Mouse (Mus musculus) heart, postnatal 10 days (tissue): ENCODE measurements around the gene Relch. TPM values are rescaled to one million over a fixed set of nuclear protein-coding genes. Genes with fewer than 3 reads are reported as not detected.

Source experiments
- DNase-seq, 2 experiments: peaks; one replicate each; pipeline ENCODE4 v3.0.0; 2021
- intact Hi-C: fragments of 180-260 bp; cut with DNase I; formaldehyde crosslinking; loops from one replicate; pipeline ENCODE4 v1.15.1; 2025
- total RNA-seq, 2 experiments: library from RNA; stranded (reverse); gene quantifications; 2 replicates each; pipeline ENCODE4 v1.2.3; 2021

Relch gene
- total RNA-seq, 2 experiments from 2014 or later: 26.1 to 30.4 TPM

DNA sequence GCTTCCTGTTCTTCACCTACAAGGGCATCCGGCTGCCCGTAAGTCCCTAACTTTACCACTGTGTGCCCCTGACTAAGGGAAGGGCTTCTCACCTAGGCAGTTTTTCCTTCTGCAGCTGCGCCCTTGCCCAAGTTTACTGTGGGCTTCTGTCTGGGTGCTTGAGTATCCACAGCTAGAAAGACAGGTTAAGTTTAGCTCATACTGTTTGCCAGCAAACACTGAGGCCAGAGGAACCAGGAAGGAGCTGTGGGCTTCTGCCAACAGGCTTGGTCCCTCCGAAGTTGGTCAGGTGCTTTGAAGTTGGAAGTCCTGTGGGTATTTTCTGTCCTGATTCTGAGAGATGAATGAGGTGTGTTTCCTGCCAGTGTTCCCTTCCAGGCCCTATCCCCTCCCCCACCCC, 121.5 kb downstream of the Relch start:
- intact Hi-C loops: no loop called here
- peak; percentile 9 to 25 for DNase-seq

DNA sequence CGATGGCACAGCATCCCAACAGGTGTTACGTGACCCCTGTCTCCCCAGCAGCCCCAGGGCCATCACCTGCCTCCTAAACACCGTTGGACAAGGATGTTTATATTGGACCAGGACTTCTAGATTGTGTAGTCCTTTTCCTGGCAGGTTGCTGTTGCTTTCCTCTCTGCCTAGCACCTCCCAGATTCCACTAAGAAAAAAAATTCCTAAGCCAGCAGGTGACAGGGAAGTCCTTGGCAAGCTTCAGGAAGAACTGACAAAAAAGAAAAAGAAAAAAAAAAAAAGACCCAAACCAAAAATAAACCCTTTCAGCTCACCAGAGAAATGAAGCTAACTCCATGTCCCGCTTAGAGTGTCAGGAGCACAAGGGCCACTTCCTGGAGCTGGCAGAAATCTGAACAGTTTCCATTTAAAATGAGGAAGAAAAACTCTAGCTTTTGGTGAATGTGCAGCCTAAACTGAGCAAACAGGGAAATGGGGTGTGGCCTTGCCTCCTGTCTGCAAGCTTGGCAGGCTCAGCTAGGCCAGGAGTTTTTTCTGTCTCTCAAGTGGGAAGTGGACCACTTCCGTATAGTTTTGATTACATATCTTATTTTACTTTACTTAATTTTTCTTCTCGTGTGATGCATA, 123.2 kb downstream of the Relch start:
- intact Hi-C loops: no loop called here
- DNase-seq: peak in 1 of 2 experiments; percentile 19

GRCm38 (mm10) chr1:105790103-105790502, 126.4 kb downstream of the Relch start:
- DNase-seq: no peak
- intact Hi-C loops: no loop called here

DNA sequence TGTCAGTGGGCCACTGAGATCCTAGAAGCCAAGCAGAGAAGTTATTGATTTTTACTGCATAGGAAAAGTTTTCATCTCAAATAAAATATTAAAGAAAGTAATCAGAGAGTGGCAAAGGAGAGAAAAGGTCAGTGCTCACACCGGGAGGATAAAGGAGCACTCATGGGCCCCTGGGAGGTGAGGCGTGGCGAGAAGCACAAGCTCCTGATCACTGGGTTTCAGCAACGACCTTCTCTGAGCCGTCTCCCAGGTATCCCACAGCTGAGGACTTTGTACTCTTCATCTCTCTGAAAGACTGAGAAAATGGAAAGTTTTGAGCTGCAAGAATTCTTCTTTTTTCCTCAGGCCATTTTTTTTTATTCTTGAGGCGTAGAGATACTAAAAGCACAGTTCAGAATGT, 131.0 kb downstream of the Relch start:
- intact Hi-C loops: no loop called here
- DNase-seq: no peak

DNA sequence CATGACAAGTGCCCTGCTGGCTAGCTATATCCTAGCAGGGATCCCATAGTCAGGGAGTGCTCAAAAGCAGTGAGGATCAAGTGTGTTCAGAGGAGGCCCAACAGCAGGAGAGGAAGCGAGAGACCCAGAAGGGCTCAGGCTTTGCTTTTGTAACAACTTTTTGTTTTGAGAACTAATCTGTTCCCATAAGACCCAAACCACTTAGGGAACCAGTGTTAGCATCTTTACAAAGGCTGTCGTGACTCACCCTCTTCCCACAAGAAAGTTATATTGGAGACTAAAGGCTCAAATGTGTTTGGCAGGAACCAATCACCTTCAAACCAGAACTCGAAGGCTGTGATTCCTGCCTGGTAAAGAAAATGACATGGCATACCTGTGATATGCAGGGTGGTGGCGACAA, 132.0 kb downstream of the Relch start:
- DNase-seq: no peak
- intact Hi-C loops: no loop called here

- DNase-seq: no peak
- intact Hi-C loops: no loop called here
Measured at GRCm38 (mm10) chr1:105800570-105800969, 136.9 kb downstream of the Relch start.

GRCm38 (mm10) chr1:105801252-105801651, 137.6 kb downstream of the Relch start:
- no peak for DNase-seq
- intact Hi-C loops: no loop called here

DNA sequence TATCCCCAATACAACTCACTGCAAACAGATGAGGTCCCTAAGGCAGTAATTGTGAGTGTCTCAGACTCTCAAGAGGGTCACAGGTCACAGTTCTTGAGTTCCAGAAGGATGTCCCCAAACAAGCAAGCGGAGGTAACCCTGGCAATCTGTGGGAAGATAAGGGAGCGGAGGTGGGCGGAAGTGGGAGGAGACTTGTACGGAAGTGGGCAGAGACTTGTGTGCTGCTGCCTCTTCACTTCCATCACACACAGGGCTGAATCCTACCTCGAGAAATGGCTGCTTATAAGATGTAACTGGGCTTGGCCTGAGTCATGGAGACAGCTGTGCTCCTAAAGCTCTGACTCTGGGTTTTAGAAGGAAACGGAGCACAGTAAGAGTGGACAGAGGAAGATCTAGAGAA, 139.3 kb downstream of the Relch start:
- DNase-seq: no peak
- intact Hi-C loops: no loop called here

GRCm38 (mm10) chr1:105804285-105804684, 140.6 kb downstream of the Relch start:
- intact Hi-C loops: no loop called here
- DNase-seq: no peak

Other genes with a start within 250 kb of the Relch start
- gene Pign, start 184 bp upstream of the Relch start, total RNA-seq: 10 to 100 TPM; 24.4 to 25.6 TPM
- gene Tnfrsf11a, start 116.9 kb downstream of the Relch start, total RNA-seq: 1 to 10 TPM; 1.9 to 2.1 TPM